Mouse (Mus musculus): ENCODE measurements around the gene 1110051M20Rik. TPM values are rescaled to one million over a fixed set of nuclear protein-coding genes. Genes with fewer than 3 reads are reported as not detected.

1110051M20Rik gene
- polyA plus RNA-seq, 1 experiment from 2014 or later: 75.3 TPM

DNA sequence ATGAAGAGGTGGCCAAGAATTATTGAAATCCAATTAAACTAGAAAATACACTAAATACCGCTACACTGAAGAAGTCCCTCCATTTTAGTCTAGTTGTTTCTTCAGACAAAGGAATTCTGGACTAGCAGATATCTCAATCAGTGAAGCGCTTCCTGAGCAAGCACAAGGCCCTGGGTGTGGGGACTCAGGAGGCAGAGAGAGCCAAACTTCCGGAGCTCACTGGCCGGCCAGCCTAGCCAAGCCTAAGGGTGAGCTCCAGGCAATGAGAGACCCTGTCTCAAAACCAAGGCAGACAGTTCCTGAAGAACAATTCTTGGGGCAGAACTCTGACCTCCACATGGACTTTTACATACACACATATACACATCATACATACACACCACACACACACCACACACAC is 95.6 kb downstream of the 1110051M20Rik start:
- no peak for ATAC-seq (ENCODE audit: insufficient number of reproducible peaks, low FRiP score, low TSS enrichment, low read depth)
- H3K9ac ChIP-seq (ENCODE audit: low read length): no peak overlapping the region
- 84% methylated on average over 4 of the region's 4 CpGs for WGBS

DNA sequence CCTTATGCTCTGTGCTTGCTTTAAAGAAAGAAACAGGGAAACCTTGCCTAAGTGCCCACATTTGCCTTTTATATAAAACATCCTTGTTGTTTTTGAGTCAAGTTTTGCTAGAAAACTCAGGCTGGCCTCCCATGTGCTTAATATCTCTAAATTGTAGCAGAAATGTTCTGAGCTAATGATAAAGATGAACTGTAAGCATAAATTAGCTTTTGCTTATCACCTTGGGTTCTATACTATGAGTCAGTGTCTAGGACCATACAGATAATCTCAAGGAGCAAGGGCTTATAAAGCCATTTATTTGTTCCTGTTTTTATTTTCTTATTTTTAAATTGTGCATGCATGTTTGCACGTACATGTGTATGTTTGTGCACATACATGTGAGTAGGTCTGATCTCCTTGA is 98.9 kb downstream of the 1110051M20Rik start:
- Histone ChIP-seq H3K4me2 (ENCODE audit: low read depth, severe bottlenecking) (no peak overlapping the region), H3K36me3 (ENCODE audit: control insufficient read depth, insufficient read depth, low read length) (no peaks in the 10 kb centered on the region), H3K9ac (ENCODE audit: low read length) (no peak overlapping the region), H3K4me3 (ENCODE audit: low read depth, low read length) (no peak overlapping the region), H3K27me3 (ENCODE audit: control insufficient read depth, insufficient read depth, low read length) (no peaks in the 10 kb centered on the region), H3K9me3 (ENCODE audit: control insufficient read depth, low read length) (no peaks in the 10 kb centered on the region), H3K27ac (replicated peaks; ENCODE audit: low read depth, low read length) (no peak overlapping the region), H3K4me1 (ENCODE audit: control insufficient read depth, insufficient read depth, low read length) (no peaks in the 10 kb centered on the region)
- no peak for DNase-seq (ENCODE audit: low spot score)
- WGBS: 94% methylated on average over 1 of the region's 1 CpGs
- no peak for ATAC-seq (ENCODE audit: insufficient number of reproducible peaks, low FRiP score, low TSS enrichment, low read depth)

More for the DNA sequence above, 95.6 kb downstream of the 1110051M20Rik start:
- Histone ChIP-seq H3K4me2 (ENCODE audit: low read depth, severe bottlenecking) (no peak overlapping the region), H3K4me1 (ENCODE audit: control insufficient read depth, insufficient read depth, low read length) (no peaks in the 10 kb centered on the region), H3K27ac (replicated peaks; ENCODE audit: low read depth, low read length) (no peak overlapping the region), H3K4me3 (ENCODE audit: low read depth, low read length) (no peak overlapping the region), H3K9me3 (ENCODE audit: control insufficient read depth, low read length) (no peaks in the 10 kb centered on the region), H3K27me3 (ENCODE audit: control insufficient read depth, insufficient read depth, low read length) (no peaks in the 10 kb centered on the region), H3K36me3 (ENCODE audit: control insufficient read depth, insufficient read depth, low read length) (no peaks in the 10 kb centered on the region)
- no peak for DNase-seq (ENCODE audit: low spot score)

DNA sequence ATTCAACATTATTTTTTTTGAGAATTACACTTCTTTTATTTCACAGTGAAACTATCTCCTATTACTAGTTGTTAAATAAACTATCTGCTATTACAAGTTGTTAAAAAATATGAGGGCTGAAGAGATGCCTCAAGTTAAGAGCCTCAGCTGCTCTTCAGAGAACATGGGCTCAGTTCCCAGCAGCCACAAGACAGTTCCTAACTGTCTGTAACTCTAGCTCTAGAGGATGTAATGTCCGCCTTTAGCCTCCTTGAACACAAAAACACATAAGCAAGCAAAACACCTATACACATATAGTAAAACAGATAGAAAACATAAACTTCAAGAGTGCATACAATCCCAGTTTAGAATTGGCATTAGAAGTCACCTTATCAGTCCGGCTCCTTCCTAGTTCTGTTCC is 104.9 kb downstream of the 1110051M20Rik start:
- no peak overlapping the region for H3K4me3 ChIP-seq (ENCODE audit: low read depth, low read length)
- no peak for ATAC-seq (ENCODE audit: insufficient number of reproducible peaks, low FRiP score, low TSS enrichment, low read depth)
- H3K4me1 ChIP-seq (ENCODE audit: control insufficient read depth, insufficient read depth, low read length): no peaks in the 10 kb centered on the region
- no peaks in the 10 kb centered on the region for H3K9me3 ChIP-seq (ENCODE audit: control insufficient read depth, low read length)
- DNase-seq (ENCODE audit: low spot score): no peak
- H3K4me2 ChIP-seq (ENCODE audit: low read depth, severe bottlenecking): no peak overlapping the region
- no peaks in the 10 kb centered on the region for H3K27me3 ChIP-seq (ENCODE audit: control insufficient read depth, insufficient read depth, low read length)
- no peak overlapping the region for H3K9ac ChIP-seq (ENCODE audit: low read length)
- no peaks in the 10 kb centered on the region for H3K36me3 ChIP-seq (ENCODE audit: control insufficient read depth, insufficient read depth, low read length)
- 95% methylated on average over 2 of the region's 2 CpGs for WGBS
- H3K27ac ChIP-seq (replicated peaks; ENCODE audit: low read depth, low read length): no peak overlapping the region

DNA sequence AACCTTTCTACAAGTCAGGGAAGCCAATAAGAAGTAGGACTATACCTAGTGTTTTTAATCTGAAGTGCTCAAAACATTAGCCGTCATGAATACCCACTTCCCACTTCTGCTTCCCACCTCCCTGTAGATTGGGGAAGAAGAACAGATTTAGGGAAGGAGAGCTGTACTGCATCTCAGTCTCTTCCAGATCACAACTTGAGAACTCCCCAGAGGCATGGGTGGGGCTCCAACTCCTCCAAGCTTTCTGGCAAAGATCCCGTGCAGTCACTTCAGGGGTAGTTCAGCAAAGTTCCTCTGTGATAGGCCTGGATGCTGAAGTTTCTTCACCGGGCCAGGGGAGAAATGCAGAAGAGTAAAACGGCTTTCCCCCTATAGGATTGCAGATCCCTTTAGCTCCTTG is 109.4 kb downstream of the 1110051M20Rik start:
- H3K36me3 ChIP-seq (ENCODE audit: control insufficient read depth, insufficient read depth, low read length): no peaks in the 10 kb centered on the region
- no peak overlapping the region for H3K27ac ChIP-seq (replicated peaks; ENCODE audit: low read depth, low read length)
- H3K9me3 ChIP-seq (ENCODE audit: control insufficient read depth, low read length): no peaks in the 10 kb centered on the region
- H3K4me3 ChIP-seq (ENCODE audit: low read depth, low read length): no peak overlapping the region
- no peaks in the 10 kb centered on the region for H3K4me1 ChIP-seq (ENCODE audit: control insufficient read depth, insufficient read depth, low read length)
- no peaks in the 10 kb centered on the region for H3K27me3 ChIP-seq (ENCODE audit: control insufficient read depth, insufficient read depth, low read length)
- DNase-seq (ENCODE audit: low spot score) (no peak), ATAC-seq (ENCODE audit: insufficient number of reproducible peaks, low FRiP score, low TSS enrichment, low read depth) (no peak)
- WGBS: 77% methylated on average over 4 of the region's 4 CpGs
- H3K4me2 ChIP-seq (ENCODE audit: low read depth, severe bottlenecking): no peak overlapping the region
- no peak overlapping the region for H3K9ac ChIP-seq (ENCODE audit: low read length)

DNA sequence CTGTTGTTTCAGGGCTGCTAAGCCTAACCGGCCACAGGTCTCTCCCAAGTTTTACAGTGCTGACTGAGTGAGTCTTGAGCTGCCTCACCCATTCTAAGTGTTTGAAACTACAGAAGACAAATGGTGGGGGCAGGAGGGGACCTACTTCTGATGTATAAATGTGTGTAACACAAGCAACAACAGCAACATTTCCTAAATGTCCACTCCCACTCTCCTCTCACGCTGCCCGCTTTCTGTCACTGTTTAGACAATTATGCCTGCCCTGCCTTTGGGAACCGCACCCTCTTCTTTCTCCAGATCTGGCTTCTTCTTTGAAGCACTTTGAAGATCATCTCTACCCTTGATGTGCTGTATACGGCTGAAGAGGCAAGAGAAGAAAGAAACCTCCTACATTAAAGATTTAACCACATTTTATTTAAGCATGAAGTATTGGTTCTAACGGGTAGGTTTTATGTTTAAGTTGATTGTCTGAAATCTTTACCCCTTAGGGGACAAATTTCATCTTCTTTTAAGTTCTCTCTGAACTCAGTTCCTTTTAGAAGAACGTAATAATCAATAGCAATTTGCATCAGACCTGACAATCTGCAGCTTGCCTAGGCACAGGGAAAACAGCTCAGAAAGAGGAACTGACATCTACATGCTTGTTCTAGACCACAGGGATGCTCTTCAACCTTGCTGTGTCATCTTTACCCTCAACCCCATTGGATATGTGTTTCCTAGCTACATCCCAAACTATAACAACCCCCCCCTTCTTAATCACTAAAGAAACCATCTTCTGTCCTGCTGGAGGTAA is 113.3 kb downstream of the 1110051M20Rik start:
- H3K9ac ChIP-seq (ENCODE audit: low read length): no peak overlapping the region
- H3K36me3 ChIP-seq (ENCODE audit: control insufficient read depth, insufficient read depth, low read length): no peaks in the 10 kb centered on the region
- H3K4me2 ChIP-seq (ENCODE audit: low read depth, severe bottlenecking): no peak overlapping the region
- no peak overlapping the region for H3K4me3 ChIP-seq (ENCODE audit: low read depth, low read length)
- ATAC-seq (ENCODE audit: insufficient number of reproducible peaks, low FRiP score, low TSS enrichment, low read depth) (no peak), DNase-seq (ENCODE audit: low spot score) (no peak)
- H3K27ac ChIP-seq (replicated peaks; ENCODE audit: low read depth, low read length): no peak overlapping the region
- H3K27me3 ChIP-seq (ENCODE audit: control insufficient read depth, insufficient read depth, low read length): no peaks in the 10 kb centered on the region
- WGBS: 72% methylated on average over 7 of the region's 7 CpGs
- H3K4me1 ChIP-seq (ENCODE audit: control insufficient read depth, insufficient read depth, low read length): no peaks in the 10 kb centered on the region
- H3K9me3 ChIP-seq (ENCODE audit: control insufficient read depth, low read length): no peaks in the 10 kb centered on the region

DNA sequence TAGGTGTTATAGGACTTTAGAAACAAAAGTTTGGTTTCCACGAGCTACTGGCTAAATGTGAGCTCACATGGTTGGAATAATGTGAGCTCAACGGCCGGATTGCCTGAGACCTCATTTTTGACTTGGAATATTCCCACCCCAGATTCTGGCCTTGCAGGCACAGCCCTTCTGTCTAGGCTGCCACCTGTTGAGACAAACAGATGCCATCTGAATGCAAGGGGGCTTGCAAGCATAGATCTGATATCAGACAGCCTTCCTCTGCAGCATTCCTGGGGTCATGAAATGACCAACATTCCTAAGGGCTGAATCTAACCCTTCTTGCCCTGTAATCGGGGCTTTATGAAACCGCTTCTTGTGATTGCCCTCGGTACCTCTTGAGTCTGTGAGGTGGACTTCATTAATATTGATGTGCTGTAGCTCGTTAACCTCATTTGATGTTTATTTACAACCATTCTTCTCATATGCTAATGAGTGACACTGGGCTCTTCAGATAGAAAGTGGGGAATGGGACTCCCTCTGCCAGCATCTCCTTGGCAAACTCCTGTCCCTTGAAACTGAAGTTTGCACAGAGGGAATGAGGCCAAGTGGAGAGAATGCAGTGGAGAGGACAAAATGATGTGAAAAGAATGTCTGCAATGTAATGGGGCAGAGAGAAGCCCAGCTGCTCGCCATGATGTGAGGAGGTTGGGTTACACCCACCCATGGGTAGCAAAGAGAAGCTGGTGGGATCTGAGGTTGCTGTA is 114.3 kb downstream of the 1110051M20Rik start:
- Histone ChIP-seq H3K4me1 (ENCODE audit: control insufficient read depth, insufficient read depth, low read length) (no peaks in the 10 kb centered on the region), H3K4me3 (ENCODE audit: low read depth, low read length) (no peak overlapping the region), H3K27me3 (ENCODE audit: control insufficient read depth, insufficient read depth, low read length) (no peaks in the 10 kb centered on the region), H3K4me2 (ENCODE audit: low read depth, severe bottlenecking) (no peak overlapping the region), H3K27ac (replicated peaks; ENCODE audit: low read depth, low read length) (no peak overlapping the region), H3K9ac (ENCODE audit: low read length) (no peak overlapping the region), H3K36me3 (ENCODE audit: control insufficient read depth, insufficient read depth, low read length) (no peaks in the 10 kb centered on the region), H3K9me3 (ENCODE audit: control insufficient read depth, low read length) (no peaks in the 10 kb centered on the region)
- ATAC-seq (ENCODE audit: insufficient number of reproducible peaks, low FRiP score, low TSS enrichment, low read depth) (no peak), DNase-seq (ENCODE audit: low spot score) (no peak)
- 79% methylated on average over 8 of the region's 8 CpGs for WGBS

DNA sequence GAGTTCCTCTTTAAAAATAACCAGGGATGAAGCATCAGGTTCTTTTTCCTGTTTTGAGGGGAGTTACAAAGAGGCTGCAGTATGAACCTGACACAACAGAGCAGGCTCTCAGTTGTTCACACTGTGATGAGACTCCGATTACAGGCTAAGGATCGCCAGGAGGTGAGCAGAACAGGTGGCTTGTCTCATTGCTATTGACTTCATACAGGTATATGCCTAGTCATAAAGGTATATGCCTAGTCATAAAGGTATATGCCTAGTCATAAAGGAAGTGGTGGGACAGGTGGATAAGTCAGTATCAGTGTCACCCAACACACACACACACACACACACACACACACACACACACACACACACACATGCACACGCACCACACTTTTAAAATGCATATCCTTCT is 115.8 kb downstream of the 1110051M20Rik start:
- no peak overlapping the region for H3K27ac ChIP-seq (replicated peaks; ENCODE audit: low read depth, low read length)
- no peak overlapping the region for H3K4me3 ChIP-seq (ENCODE audit: low read depth, low read length)
- no peaks in the 10 kb centered on the region for H3K9me3 ChIP-seq (ENCODE audit: control insufficient read depth, low read length)
- no peaks in the 10 kb centered on the region for H3K27me3 ChIP-seq (ENCODE audit: control insufficient read depth, insufficient read depth, low read length)
- H3K9ac ChIP-seq (ENCODE audit: low read length): no peak overlapping the region
- DNase-seq (ENCODE audit: low spot score): no peak
- WGBS: 89% methylated on average over 3 of the region's 3 CpGs
- H3K4me2 ChIP-seq (ENCODE audit: low read depth, severe bottlenecking): no peak overlapping the region
- no peak for ATAC-seq (ENCODE audit: insufficient number of reproducible peaks, low FRiP score, low TSS enrichment, low read depth)
- no peaks in the 10 kb centered on the region for H3K4me1 ChIP-seq (ENCODE audit: control insufficient read depth, insufficient read depth, low read length)
- no peaks in the 10 kb centered on the region for H3K36me3 ChIP-seq (ENCODE audit: control insufficient read depth, insufficient read depth, low read length)

DNA sequence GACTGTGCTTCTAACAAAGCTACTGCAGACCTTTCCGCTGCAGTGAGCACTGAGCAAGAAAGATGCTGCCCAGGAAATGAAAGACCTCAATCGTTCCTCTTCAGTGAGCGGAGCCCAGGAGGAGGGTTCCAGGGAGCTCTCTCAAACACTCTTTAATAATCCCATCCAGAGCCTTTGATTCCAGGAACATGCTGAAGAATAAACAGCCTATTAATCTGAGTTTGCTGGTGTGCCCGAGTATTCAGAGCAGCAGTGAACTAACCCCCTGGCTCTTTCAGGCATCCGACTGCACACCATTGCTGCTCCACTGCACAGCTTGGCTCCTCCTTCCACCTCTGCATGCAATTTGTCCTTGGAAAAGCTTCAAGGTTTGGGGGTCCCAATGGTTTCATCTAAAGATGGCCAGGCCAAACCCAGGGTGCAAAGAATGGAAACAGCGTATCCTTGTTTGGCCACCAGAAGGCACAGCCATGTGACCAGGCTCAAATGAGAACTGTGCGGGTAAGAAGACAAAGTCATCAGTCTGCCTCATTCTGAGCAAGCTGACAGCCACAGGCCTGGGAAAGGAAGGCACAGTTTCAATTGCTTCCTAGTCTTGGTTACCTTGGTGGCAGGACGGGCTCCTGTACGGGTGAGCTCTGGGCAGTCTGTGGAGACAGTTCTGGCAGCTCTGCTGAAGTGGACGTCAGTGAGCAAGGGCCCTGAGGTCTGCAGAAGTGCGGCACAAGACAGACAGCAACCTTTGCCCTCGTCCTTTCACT is 116.4 kb downstream of the 1110051M20Rik start:
- Histone ChIP-seq H3K27ac (replicated peaks; ENCODE audit: low read depth, low read length) (no peak overlapping the region), H3K4me1 (ENCODE audit: control insufficient read depth, insufficient read depth, low read length) (no peaks in the 10 kb centered on the region), H3K4me3 (ENCODE audit: low read depth, low read length) (no peak overlapping the region), H3K9ac (ENCODE audit: low read length) (no peak overlapping the region), H3K27me3 (ENCODE audit: control insufficient read depth, insufficient read depth, low read length) (no peaks in the 10 kb centered on the region), H3K9me3 (ENCODE audit: control insufficient read depth, low read length) (no peaks in the 10 kb centered on the region), H3K36me3 (ENCODE audit: control insufficient read depth, insufficient read depth, low read length) (no peaks in the 10 kb centered on the region), H3K4me2 (ENCODE audit: low read depth, severe bottlenecking) (no peak overlapping the region)
- DNase-seq (ENCODE audit: low spot score) (no peak), ATAC-seq (ENCODE audit: insufficient number of reproducible peaks, low FRiP score, low TSS enrichment, low read depth) (no peak)
- 81% methylated on average over 12 of the region's 12 CpGs for WGBS

Data from limb, embryonic 11.5 days (tissue).